Mouse (Mus musculus) lung, postnatal 10 days (tissue): ENCODE results near the gene Trim44.

Source experiments
- DNase-seq: peaks from one replicate; pipeline ENCODE4 v3.0.0; 2021

Trim44 gene

DNA sequence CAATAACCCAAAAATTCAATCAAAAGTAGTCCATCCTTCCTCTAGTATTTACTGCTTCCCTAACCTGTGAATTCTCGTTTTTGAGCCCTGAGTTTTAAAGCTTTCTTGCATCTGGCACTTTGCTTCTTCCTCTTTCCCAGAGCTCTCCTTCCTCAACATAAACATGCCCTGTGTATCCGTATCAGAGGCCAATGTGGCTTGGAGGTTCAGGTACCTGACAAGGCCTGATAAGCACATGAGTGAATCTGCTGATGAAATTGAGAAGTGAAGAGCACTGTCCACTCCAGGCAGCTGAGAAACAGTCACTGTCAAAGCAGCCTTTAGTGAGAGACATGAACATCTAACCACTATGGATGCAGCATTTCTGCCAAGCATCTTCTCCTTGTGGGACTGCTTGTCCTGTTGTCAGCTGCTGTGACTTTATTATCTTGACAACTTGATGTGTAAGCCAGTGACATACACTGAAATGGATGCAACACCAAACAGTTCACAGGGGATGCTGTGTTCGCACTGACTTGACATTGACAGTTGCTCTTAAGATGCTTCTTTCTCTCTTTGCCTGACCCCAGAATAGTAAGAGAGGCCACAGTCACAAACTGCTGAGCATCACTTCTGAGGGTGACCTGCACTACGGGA, 42.9 kb downstream of the Trim44 start:
- DNase-seq, result no peak

DNA sequence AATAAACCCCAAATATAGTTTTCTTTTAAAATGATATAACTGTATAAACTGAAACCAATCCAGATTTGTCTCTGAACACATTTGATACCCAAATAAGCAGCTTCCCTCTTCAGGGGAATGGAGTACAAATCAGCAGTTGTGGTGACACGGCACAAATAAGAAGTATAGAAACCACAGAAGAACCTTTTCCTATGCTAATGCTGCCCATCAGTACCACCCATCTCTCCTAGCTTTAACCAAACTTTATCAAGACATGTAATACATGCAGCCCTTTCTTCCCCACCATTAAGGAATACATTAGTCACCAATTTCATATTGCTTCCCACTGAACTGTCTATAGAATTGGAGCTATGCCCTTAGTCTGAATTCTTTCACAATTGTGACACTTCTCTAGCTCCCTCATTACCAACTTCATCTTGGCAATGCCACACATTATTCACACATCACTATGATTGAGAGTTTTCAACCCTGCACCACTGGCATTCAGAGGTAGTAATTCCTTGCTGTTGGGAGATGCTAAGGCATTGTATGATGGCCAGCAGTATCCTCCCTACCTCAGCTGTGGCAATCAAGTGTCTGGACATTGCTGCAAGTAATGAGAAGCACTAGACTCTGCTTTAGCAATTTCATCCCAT, 44.6 kb downstream of the Trim44 start:
- no peak for DNase-seq

DNA sequence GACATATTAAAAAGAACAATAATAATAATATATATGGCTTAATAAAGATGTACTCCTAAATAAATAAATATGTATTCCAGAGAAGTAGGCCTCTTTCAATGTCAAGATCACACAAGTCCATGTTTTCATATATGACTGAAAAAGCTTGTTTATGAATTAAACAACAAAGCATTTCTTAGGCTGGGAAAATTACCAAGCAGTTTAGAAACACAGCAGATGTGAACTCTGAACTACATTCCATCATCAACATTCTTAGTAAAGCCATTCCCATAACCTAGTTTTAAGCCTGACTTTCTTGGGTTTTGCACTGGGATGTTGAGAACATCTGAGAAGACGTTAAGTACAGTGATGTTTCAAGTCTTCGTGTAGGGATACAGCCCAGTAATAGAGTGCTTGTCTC, 45.4 kb downstream of the Trim44 start:
- no peak for DNase-seq

DNA sequence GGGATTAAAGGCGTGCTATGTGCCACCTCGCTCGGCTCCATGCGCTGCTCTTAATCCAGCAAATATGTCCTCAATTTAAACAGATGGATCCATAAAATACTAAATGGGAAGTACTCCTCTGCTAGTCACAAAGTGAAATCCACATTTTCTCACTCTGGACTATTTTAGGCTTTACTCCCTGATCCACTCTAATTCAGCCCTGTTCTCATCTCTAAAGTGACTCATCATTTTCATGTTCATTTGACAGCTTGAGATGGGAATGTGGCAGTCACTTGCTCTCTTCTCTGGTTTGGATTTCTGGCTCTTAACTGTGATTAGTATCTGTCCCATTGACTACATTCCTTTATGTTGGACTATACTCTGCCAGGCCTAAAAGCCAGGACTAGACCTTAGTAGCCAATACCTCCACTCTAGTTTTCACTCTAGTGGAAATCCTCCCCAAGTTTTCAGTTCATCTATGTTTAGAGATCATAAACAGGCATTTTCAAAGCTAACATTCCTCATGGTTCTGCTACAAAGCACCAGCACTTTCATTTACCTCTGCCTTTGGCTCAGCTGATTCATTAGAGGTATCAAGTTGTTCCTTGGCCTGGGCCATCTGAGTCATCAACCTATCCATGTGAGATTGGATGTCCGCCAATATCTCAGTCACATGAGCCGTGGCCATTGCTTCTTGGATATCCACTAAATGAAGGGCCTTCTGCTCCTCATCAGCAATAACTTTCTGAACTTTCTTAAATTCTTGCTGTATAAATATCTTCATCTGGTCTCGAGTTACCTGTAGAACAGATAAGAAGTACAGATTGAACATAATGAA, 50.5 kb downstream of the Trim44 start:
- DNase-seq, result no peak

DNA sequence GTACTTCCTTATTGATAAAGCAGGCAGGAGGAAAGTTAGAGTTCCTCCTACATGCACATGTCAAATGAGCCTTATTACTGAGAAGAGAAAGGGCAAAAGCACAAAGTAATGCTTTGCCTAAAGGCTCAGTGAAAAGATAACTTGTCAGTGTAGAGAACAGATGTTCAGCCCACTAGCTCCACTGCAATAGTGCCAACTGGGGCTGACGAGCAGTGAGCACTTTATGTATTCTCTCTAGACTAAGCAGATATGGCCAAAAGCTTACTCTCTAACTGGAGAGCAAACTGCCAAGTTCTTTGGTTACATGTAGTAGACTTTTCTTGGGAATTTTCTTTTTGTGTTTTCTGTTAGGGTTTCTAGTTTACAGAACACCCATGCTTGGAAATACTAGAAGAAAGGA, 53.6 kb downstream of the Trim44 start:
- DNase-seq, result no peak

DNA sequence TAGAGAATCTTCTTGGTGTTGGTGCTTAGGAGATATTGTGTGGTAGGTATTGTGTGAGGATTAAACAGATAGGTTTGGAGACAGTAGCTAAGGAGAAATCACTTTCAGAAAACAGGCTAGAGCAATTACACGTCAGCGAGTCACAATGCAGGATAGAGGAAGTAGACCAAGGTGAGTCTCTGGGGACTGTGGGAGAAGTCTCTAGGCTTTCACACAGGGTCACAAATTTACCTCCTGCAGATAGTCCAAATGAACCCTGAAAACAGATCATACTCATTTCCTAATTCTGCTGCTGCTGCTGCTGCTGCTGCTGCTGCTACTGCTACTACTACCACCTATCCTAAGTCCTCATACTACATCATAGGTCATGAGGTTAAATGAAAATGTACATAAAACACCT, 66.2 kb downstream of the Trim44 start:
- DNase-seq, result no peak

DNA sequence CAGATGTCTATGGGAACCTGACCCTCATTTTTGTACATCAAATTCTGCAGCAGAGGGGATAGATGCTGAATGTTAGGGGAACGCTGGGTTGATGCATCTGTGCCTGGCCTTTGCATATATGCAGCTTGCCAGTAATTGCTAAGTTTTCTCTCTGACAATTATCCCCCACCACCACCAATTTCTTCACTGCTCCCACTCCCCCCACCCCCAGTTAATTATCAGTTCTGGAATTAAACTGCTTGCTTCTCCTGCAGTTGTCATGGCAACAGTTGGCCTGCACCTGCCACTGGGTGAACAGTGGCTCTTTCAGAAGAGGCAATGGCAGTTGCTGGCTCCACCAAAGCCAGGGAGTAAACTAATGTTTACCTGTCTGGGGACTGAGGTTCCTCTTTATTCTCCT, 70.8 kb downstream of the Trim44 start:
- no peak for DNase-seq

DNA sequence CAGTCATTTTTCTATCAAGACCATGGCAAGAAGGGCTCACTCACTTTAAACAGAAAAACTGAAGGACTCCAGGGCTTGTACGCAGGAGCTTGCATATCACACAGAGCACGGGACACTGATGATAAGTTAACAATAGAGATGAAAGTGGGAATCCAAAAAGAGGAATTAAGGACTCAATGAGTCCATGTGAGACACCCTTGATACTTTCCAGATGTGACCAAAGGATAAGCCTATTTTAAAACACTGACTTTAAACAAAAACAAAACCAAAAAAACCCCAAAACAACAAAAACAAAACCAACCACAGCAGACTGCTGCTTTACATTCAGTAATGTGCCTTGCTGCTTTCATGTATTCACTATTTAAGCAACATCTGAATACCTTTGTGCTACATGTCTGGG, 75.7 kb downstream of the Trim44 start:
- no peak for DNase-seq

DNA sequence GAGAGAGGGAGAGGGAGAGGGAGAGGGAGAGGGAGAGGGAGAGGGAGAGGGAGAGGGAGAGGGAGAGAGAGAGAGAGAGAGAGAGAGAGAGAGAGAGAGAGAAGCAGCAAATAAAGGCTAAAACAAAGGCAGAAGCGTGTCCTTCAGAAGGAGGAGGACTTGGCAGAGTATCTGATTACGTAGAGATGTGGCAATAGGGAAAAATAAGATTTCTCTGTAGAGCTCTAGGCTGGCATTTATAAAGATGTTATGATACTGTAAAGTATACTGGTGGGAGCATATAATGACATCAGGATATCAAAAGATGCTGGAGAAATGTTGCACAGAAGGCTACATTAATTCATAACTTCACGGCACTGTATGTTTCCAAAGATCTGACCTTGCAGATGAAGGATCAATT, 76.5 kb downstream of the Trim44 start:
- no peak for DNase-seq

DNA sequence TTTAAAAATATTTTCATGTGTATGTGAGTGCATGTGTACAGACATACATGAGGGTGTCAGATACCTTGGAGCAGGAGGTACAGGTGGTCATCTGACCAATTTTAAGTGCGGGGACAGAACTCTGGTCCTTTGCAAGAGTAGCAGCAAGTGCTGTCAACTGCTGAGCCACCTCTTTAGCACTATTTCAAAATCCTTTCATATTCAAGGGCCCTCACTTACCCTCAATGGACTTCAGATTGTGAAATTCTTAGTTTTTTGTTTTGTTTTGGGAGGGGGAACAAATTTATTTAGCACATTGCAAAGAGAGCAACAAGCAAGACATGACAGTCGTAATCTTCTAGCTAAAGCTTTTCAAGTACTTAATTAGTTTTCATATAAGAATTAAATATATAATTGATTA, 81.7 kb downstream of the Trim44 start:
- no peak for DNase-seq

DNA sequence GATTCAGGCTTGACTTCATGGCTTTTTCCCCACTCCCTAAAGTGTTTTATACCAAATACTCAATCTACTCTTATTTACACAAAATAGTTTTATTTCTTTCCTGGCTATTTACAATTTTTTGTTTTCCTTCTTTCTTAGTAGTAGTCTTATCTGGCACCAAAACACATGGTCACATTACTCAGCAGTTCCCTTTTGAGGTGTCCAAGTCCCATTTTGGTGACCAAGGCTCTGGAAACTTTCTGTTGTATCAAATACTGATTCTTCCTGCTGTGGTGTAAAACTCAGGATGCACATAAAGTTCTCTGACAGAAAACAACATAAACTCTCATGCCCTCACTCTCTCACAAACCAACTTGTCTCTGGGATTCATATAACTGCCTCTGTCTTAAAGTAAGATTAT, 83.3 kb downstream of the Trim44 start:
- DNase-seq, result no peak

DNA sequence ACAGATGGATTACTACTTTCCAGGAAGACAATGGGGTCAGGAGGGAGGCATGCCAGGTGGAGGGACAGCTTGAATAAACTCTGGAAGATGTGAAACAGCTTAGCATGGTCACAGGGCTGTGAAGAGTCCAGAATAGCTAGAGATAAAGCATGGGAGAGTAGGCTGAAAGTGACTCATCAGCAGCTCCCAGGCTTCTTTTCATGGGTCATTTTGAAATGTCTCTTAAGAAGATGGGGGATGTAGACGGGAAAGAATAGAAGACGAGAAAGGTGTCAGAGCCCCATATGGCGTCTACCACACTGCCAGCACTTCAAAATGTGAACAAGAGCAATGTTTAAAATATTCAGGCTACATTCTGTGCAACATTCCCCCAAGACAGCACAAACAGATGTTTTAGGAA, 91.1 kb downstream of the Trim44 start:
- no peak for DNase-seq

DNA sequence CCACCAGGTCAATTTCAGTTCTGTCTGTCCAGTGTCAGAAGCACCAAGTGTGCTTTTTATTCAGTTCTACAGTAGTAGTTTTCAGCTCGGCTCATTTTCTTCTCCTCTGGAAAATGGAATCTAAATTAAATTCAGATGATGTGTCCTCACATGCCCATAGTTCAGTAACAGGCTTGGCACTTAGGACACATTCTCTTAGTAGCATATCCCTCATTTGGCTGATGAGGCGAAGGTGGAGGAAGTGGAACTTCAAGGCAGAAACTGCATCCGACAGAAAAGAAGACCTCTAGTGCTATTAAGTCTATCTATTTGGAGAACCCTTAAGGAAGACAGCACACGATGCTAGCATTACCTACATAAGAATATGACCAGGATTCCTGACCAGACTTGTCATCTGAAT, 92.5 kb downstream of the Trim44 start:
- DNase-seq, result no peak

DNA sequence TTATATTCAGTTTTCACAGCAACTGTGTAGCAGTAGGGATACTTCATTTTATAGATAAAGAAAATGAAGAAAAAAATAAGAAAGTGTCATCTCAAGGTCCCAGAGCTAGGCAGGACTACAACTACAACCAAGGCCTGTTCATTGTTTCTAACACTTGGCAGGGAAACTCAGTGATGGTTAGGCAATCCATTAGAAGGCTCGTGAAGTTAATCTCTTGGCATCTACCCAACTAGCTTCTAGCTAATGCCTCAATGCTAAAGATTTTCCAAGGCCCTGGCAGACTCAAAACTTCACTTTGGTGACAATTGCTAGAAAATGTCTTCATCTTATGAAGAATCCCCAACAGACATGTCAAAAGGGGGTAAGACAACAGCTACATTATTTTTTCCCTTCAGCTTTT, 93.0 kb downstream of the Trim44 start:
- no peak for DNase-seq

DNA sequence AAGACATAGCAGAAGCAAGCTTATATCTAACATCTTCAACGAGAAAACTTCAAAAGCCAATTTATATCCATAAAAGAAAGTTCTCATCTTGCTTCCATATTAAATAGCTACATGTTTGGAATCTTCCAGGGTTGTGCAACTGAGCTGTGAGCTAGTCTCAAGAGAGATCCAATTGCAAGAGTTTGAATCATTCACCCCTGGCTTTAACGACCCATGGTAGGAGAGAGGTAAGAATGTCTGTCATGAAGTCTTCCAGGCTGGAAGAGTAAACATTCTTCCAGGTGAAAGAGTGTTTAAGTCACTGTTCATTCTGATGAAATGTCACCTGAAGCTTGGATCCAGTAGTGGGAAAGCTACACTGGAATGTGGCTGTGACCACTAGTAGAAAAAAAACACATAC, 93.6 kb downstream of the Trim44 start:
- no peak for DNase-seq

DNA sequence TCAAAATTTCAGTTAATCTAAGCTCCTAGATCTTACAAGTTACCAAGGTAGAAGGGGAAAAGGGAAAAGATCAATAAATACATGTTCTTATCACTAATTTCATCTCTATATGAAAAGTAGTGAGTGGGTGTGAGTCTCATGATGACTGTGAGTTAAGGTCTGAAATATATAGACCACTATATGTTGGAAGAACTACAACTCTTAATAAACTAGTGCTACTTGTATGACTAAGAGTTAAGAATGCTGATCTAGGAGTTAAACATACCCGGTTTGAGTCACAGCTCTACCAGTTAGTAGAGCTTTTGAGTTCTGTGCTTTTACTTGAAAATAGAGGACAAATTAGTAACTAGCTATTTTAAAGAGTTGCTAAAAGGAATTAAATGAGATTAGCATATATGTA, 94.7 kb downstream of the Trim44 start:
- no peak for DNase-seq

DNA sequence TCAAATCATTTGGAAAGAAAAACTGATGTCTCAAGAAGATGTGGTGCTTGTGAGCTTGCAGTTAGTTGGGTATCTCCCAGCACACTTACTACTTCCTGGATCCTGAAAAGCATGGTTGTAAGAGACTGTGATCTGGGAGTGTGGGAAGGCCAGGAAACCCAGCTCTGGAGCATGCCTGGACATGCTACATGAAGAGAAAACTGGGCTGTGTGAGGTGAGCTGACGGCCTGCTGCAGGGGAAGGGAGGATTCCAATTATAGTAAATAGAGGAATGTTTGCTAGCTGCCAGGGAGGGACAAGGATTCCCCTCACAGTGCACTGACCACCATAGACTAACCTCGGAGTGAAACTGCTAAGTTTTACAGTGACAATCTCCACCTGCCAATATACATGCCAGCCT, 104.4 kb downstream of the Trim44 start:
- DNase-seq, result no peak

DNA sequence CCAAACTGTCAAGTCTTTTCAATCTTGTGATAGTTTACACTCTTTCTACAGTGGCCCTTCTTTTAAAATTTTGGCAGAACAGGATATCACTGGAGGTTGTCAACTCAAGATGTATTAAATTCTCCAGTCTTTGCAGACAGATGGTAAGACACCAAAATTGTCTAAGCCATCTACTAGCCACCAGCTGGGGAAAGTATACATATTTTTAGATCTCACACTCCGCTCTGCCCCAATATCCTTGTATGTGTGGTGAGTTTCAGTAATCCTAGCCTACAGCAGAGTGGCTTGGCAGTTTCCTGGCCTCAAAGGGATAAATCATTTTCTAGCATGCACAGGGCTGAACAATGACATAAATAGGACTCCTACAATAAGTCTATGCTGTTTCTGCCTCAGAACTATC, 105.1 kb downstream of the Trim44 start:
- DNase-seq, result no peak

DNA sequence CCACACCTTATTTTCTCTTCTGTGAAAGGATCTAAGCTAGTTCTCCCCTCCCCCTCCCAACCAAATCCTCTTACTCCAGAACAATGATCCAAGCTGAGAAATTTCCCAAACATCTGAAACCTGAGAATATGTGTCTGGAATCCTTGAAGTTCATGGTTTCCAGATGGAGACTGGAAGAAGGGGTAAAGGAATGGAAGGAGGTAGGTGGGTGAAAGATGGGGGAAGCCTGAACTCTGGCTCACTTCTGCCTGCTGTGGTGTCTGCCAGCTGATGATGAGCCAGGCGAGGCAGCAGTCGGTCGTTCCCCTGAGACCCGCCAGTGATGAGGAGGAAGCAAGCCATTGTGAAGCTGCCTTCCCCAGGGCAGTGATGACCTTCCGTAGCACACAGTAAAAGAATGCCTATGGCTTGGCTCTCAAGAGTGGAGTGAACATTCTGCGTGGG, 112.8 kb downstream of the Trim44 start:
- peak; percentile 18 for DNase-seq

DNA sequence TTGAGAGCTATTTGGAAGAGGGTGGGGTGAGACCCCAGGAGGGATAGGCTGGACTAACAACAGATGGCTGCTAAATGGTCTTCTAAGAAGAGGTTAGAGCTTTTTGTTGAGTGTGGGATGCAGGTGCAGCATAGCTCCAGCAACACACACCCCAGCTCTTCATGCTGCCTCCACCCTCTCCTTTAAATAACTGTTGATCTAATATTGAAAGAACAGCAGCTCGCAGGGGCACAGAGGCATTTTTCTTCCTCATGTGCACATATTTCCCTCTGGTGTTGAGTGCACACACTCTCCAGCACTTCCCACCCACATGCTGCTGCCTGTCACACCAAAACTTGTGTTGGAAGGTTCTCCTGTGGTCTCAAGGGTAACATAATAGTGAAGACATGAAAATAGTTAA, 114.4 kb downstream of the Trim44 start:
- DNase-seq, result peak; percentile 6

DNA sequence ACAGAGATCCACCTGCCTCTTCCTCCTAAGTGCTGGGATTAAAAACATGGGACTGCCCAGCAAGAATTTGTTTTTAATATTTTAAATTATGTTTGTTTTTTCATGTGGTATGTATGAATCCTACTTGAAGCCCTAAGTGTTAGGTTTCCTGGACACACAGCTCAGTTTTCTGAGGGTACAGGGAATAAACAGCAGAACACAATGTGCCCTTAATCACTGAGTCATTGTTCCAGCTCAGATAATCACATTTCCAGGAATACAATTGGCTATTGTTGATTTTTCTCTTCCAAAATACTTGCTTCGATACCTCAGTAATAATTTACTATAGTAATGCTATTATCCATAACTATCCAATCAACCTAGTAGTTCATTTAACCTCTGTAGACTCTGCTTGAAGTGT, 115.6 kb downstream of the Trim44 start:
- no peak for DNase-seq

DNA sequence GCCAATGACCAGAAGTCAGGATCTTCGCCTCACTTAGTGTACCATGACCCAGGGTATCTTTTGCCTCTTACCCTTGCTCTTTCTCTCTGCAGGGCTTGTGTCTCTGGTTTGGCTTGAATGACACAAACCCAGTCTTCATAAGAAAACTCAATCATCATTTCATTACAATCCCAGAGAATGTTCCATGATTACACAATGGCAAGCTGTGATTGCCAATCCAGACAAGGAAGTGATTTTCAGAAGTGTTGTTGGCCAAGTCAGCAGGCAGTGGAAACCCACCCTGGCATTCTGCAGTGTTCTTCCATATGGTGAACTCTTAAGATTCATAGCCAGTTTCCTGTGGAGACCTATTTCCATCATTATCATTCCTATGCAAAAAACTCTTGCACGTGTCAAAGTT, 116.1 kb downstream of the Trim44 start:
- no peak for DNase-seq

DNA sequence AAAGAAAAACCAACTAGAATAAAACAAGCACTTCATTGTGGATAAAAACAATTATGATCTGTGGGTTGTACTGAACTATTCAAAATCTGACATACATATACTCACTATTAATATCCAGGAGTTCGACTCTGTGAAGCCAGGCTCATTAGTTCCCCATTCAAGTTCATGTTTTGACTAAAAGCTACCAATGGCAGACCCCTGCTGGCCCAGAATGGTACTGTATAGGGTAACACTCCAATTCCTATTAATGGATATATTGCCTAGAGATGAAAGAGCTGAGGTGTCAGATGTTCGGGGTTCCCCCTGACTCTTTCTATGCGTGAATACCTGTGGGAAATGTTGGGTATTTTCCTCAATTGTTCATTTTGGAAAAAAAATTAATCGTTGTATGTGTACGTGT, 117.6 kb downstream of the Trim44 start:
- DNase-seq, result peak; percentile 80

DNA sequence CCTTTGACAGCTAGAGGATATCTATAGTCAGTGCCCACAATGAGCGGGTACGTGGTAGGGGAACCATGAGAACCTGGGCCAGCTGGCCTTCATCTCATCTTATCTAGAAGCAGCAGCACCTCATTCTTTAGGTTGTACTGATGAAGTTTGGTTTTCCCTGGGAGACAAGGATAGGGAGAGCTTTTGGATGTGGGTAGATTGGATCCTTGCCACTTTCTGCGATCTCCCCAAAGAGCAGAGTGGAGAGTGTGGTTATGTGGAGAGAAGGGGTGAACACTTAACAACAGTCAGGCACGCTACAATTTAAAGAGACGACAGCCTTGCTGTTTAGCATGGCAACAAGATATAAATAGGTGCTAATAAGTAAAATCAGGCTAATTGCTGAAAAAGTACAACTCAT, 119.0 kb downstream of the Trim44 start:
- no peak for DNase-seq
